Mouse (Mus musculus): ENCODE data around the gene B4galt4.
"Not testable (repeated sequence)": the region's sequence is repeated elsewhere in the genome, so short reads cannot be mapped to it uniquely, and the experiment has no call there.

Gene B4galt4

GRCm38 (mm10) chr16:38742113-38742658 is at the start of gene B4galt4:
TSS of gene B4galt4 (plus strand) at chr16:38742264.
- DNase-seq, result peak; percentile 65 to 71

- DNase-seq, result no peak
Measured at GRCm38 (mm10) chr16:38694906-38695540, 47.0 kb upstream of the B4galt4 start.

GRCm38 (mm10) chr16:38695557-38695956 is 46.5 kb upstream of the B4galt4 start:
- DNase-seq, result no peak

GRCm38 (mm10) chr16:38697611-38698010 is 44.5 kb upstream of the B4galt4 start:
- no peak for DNase-seq

GRCm38 (mm10) chr16:38700392-38701162 is 41.5 kb upstream of the B4galt4 start:
- DNase-seq, result no peak

- no peak for DNase-seq
Measured at GRCm38 (mm10) chr16:38701492-38702185, 40.4 kb upstream of the B4galt4 start.

- DNase-seq, result no peak
Measured at GRCm38 (mm10) chr16:38702316-38702715, 39.7 kb upstream of the B4galt4 start.

- DNase-seq, result no peak
Measured at GRCm38 (mm10) chr16:38703501-38703900, 38.6 kb upstream of the B4galt4 start.

- no peak for DNase-seq
Measured at GRCm38 (mm10) chr16:38705531-38706281, 36.4 kb upstream of the B4galt4 start.

- DNase-seq, result no peak
Measured at GRCm38 (mm10) chr16:38706782-38707181, 35.3 kb upstream of the B4galt4 start.

GRCm38 (mm10) chr16:38708962-38709520 is 33.0 kb upstream of the B4galt4 start:
- no peak for DNase-seq

GRCm38 (mm10) chr16:38711245-38711644 is 30.8 kb upstream of the B4galt4 start:
- DNase-seq, result no peak

- DNase-seq, result no peak
Measured at GRCm38 (mm10) chr16:38712105-38712504, 30.0 kb upstream of the B4galt4 start.

- DNase-seq, result peak; percentile 53 to 62
Measured at GRCm38 (mm10) chr16:38712581-38713403, 29.3 kb upstream of the B4galt4 start, which contains the start of gene Arhgap31. TSS of gene Arhgap31 (minus strand) at chr16:38713274.

- DNase-seq, result no peak
Measured at GRCm38 (mm10) chr16:38713404-38714258, 28.4 kb upstream of the B4galt4 start.

- not testable (repeated sequence) for DNase-seq
Measured at GRCm38 (mm10) chr16:38714259-38714526, 27.9 kb upstream of the B4galt4 start.

- no peak for DNase-seq
Measured at GRCm38 (mm10) chr16:38721377-38721776, 20.7 kb upstream of the B4galt4 start.

GRCm38 (mm10) chr16:38724256-38724655 is 17.8 kb upstream of the B4galt4 start:
- peak in 1 of 2 experiments; percentile 12 for DNase-seq

GRCm38 (mm10) chr16:38724974-38725373 is 17.1 kb upstream of the B4galt4 start:
- no peak for DNase-seq

GRCm38 (mm10) chr16:38728576-38729132 is 13.4 kb upstream of the B4galt4 start:
- no peak for DNase-seq
